Mouse (Mus musculus) ES-E14 (cell line): Measurements from ENCODE around the gene Adh5. TPM values are rescaled to one million over a fixed set of nuclear protein-coding genes. Genes with fewer than 3 reads are reported as not detected.

Source experiments
- DNase-seq: peaks from one replicate; pipeline ENCODE4 v3.0.0-alpha.2; 2013; ENCODE audit warnings: low read depth, low spot score
- H3K27ac ChIP-seq: 2 replicates; pipeline ENCODE4 v1.5.1; 2012; ENCODE audit warnings: low read depth, mild to moderate bottlenecking, low read length, moderate library complexity, mixed read lengths; ENCODE audit not compliant: poor library complexity, insufficient read depth, severe bottlenecking
- H3K36me3 ChIP-seq: 2 replicates; pipeline ENCODE4 v1.6.1; 2012; ENCODE audit warnings: mild to moderate bottlenecking, low read length, moderate library complexity, mixed read lengths; ENCODE audit not compliant: control insufficient read depth, poor library complexity, insufficient read depth, severe bottlenecking
- H3K4me1 ChIP-seq, 2 experiments: fragments of 150-350 bp in 1 of 2; sonication (generic) in 1 of 2; 2 replicates each; pipeline ENCODE4 v1.6.1; 2012; ENCODE audit warnings: low read length in 2 of 2, mild to moderate bottlenecking in 1 of 2, mixed read lengths in 1 of 2; ENCODE audit not compliant: control insufficient read depth in 2 of 2, insufficient read depth in 2 of 2, poor library complexity in 1 of 2
- H3K4me3 ChIP-seq, 2 experiments: fragments of 150-350 bp in 1 of 2; sonication (generic) in 1 of 2; 2 replicates each; pipeline ENCODE4 v1.5.1; 2012; ENCODE audit warnings: low read length in 2 of 2, low read depth in 1 of 2, mild to moderate bottlenecking in 1 of 2, mixed read lengths in 1 of 2; ENCODE audit not compliant: insufficient read depth in 1 of 2, poor library complexity in 1 of 2, severe bottlenecking in 1 of 2
- H3K9ac ChIP-seq: 2 replicates; pipeline ENCODE4 v1.6.1; 2012; ENCODE audit warnings: low read depth, mild to moderate bottlenecking, low read length, mixed read lengths; ENCODE audit not compliant: poor library complexity, insufficient read depth, severe bottlenecking
- H3K9me3 ChIP-seq: fragments of 150-350 bp; sonication (generic); 2 replicates; pipeline ENCODE4 v1.6.1; 2012; ENCODE audit warnings: low read depth, mild to moderate bottlenecking, low read length; ENCODE audit not compliant: control insufficient read depth, insufficient read depth
- CHD2 ChIP-seq: IDR thresholded peaks from 2 replicates; pipeline ENCODE4 v1.6.1; 2014; ENCODE audit warnings: mild to moderate bottlenecking, low read depth, low read length, inconsistent platforms
- HCFC1 ChIP-seq: IDR thresholded peaks from 2 replicates; pipeline ENCODE4 v1.6.1; 2012; ENCODE audit warnings: low read length, inconsistent platforms, borderline replicate concordance; ENCODE audit not compliant: insufficient read depth
- MAFK ChIP-seq: IDR thresholded peaks from 2 replicates; pipeline ENCODE4 v1.6.1; 2014; ENCODE audit warnings: mild to moderate bottlenecking, low read depth, low read length, inconsistent platforms; ENCODE audit not compliant: insufficient read depth
- ZC3H11A ChIP-seq: IDR thresholded peaks from 2 replicates; pipeline ENCODE4 v1.6.1; 2012; ENCODE audit warnings: low read depth, mild to moderate bottlenecking, inconsistent platforms, low read length, borderline replicate concordance
- ZNF384 ChIP-seq: IDR thresholded peaks from 2 replicates; pipeline ENCODE4 v1.6.1; 2012; ENCODE audit warnings: low read depth, low read length, inconsistent platforms
- in situ Hi-C, 2 experiments: fragments of 600-800 bp; cut with MboI; formaldehyde crosslinking; loops; one replicate each; pipeline ENCODE4 v1.15.1; 2025; ENCODE audit warnings: low sequenced_read_pairs in 2 of 2, inconsistent platforms in 1 of 2; ENCODE audit not compliant: unreplicated experiment in 2 of 2
- total RNA-seq: library from RNA; depleted of rRNA; stranded (reverse); fragments of 300-350 nt; gene quantifications from 2 replicates; pipeline ENCODE4 v1.2.3, GENCODE M21; 2012

Gene Adh5
- total RNA-seq, 1 experiment: 245 TPM

DNA sequence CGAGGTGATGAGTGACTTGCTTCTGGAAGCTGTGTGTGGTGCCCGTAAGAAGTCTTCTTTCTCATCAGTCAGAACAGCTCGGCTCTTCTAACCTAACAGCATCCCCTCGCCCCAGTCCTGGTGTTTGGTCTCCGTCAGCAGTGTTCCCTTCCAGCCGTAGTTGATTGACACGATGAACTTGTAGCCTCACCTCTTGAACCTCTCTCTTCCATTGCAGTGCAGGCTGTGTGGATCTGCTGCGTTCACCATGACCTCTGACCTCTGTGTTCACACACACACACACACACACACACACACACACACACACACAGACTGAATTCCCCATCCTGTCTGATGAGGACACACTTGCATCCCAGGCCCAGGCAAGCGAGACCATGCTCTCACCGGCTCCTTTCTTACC, 9.3 kb downstream of the Adh5 start:
- Histone ChIP-seq H3K36me3 (peaks cover 50% of the 10 kb centered on the region), H3K9me3 (no peaks in the 10 kb centered on the region), H3K4me1 (no peaks in the 10 kb centered on the region), H3K27ac (no peak overlapping the region), H3K9ac (no peak overlapping the region), H3K4me3 (no peak overlapping the region)
- in situ Hi-C loops: no loop called here
- no peak for TF ChIP-seq HCFC1
- no peak for TF ChIP-seq ZC3H11A
- no peak for TF ChIP-seq MAFK
- no peak for TF ChIP-seq CHD2
- TF ChIP-seq ZNF384: no peak
- DNase-seq: no peak

- in situ Hi-C loops: no loop called here
- no peak for DNase-seq
- H3K4me3 ChIP-seq: no peak overlapping the region
- TF ChIP-seq HCFC1 (no peak), ZNF384 (no peak)
- no peaks in the 10 kb centered on the region for H3K9me3 ChIP-seq
- H3K36me3 ChIP-seq: peaks cover 43% of the 10 kb centered on the region
- no peak overlapping the region for H3K27ac ChIP-seq
- H3K9ac ChIP-seq: no peak overlapping the region
- no peaks in the 10 kb centered on the region for H3K4me1 ChIP-seq
Observed at GRCm38 (mm10) chr3:138454234-138454633, 11.3 kb downstream of the Adh5 start.

DNA sequence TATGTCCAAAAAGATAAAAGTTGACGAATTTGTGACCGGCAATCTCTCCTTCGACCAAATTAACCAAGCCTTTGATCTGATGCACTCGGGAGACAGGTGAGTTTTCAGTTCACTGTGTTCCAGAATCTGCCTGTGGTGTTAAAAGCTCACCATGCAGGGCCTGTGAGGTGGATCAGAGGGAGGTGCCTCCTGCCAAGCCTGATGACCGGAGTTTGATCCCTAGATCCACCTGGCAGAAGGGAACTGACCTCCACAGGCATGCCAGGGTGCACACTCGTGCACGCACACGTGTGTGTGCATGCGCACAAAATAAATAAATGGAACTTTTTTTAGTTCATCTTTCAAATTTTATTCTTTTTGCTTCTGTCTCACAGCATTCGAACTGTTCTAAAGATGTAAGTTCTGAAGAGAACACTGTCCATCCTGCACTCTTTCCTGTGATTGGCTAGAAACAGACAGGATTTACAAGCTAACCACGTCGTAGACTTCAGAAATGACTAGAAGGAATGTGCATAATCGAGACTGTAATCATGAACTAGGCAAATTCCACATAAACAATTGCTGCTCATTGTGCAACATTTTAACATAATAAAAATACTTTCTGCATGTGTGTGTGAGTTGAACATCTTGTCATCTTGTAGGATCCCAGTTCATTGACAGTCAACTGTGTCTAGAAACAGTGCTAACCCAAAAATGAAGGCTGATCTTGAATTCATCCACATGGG, 12.0 kb downstream of the Adh5 start:
- no peak for TF ChIP-seq MAFK
- TF ChIP-seq ZC3H11A: no peak
- TF ChIP-seq CHD2: no peak
- no peak for TF ChIP-seq ZNF384
- TF ChIP-seq HCFC1: no peak
- Histone ChIP-seq H3K36me3 (peaks cover 46% of the 10 kb centered on the region), H3K4me3 (no peak overlapping the region), H3K27ac (no peak overlapping the region), H3K4me1 (no peaks in the 10 kb centered on the region), H3K9ac (no peak overlapping the region), H3K9me3 (no peaks in the 10 kb centered on the region)
- DNase-seq: no peak
- in situ Hi-C loops: no loop called here

GRCm38 (mm10) chr3:138458441-138458840, 15.5 kb downstream of the Adh5 start:
- peaks cover 40% of the 10 kb centered on the region for H3K36me3 ChIP-seq
- in situ Hi-C loops: no loop called here

GRCm38 (mm10) chr3:138460260-138460659, 17.4 kb downstream of the Adh5 start:
- in situ Hi-C loops: no loop called here
- no peaks in the 10 kb centered on the region for H3K9me3 ChIP-seq
- no peak overlapping the region for H3K4me3 ChIP-seq
- no peak for DNase-seq
- H3K27ac ChIP-seq: no peak overlapping the region
- TF ChIP-seq ZNF384 (no peak), CHD2 (no peak), HCFC1 (no peak), ZC3H11A (no peak)
- peaks cover 44% of the 10 kb centered on the region for H3K36me3 ChIP-seq
- H3K4me1 ChIP-seq: no peaks in the 10 kb centered on the region
- H3K9ac ChIP-seq: no peak overlapping the region

More at GRCm38 (mm10) chr3:138458441-138458840, 15.5 kb downstream of the Adh5 start:
- H3K9me3 ChIP-seq: no peaks in the 10 kb centered on the region
- no peaks in the 10 kb centered on the region for H3K4me1 ChIP-seq
- TF ChIP-seq CHD2 (no peak), MAFK (no peak), ZC3H11A (no peak), ZNF384 (no peak), HCFC1 (no peak)
- DNase-seq: no peak
- no peak overlapping the region for H3K27ac ChIP-seq
- no peak overlapping the region for H3K9ac ChIP-seq
- no peak overlapping the region for H3K4me3 ChIP-seq
